In genomic region chr2:143062432-143062811, GRCm38 (mm10) we compare ENCODE assay signal across 8 mouse cellular contexts. TPM values are rescaled to one million over a fixed set of nuclear protein-coding genes. Genes with fewer than 3 reads are reported as not detected.
DNase-seq lines count a peak whose midpoint lies in the region; ATAC-seq and TF ChIP-seq lines count a peak whose summit lies in the region.

No protein-coding gene starts in this region.

- peaks cover 18% of the 10 kb centered on the region for H3K36me3 ChIP-seq in thymus, adult 2 months (ENCODE audit: control insufficient read depth, insufficient read depth, low read length)
- peaks cover 13% of the 10 kb centered on the region; the same call in 1 of the 2 replicates for H3K36me3 ChIP-seq in liver, embryonic 11.5 days (ENCODE audit: control insufficient read depth, insufficient read depth, low read length)

- TF ChIP-seq POLR2A in thymus, adult 2 months (IDR thresholded peaks at IDR 0.05; ENCODE audit: control insufficient read depth, extremely low read depth, insufficient read depth, low read length, poor library complexity) = no peak

- H3K4me1 ChIP-seq in thymus, adult 2 months (replicated peaks; ENCODE audit: control insufficient read depth, insufficient read depth, low read length) = no peaks in the 10 kb centered on the region
- 0 out of 2 replicates have a peak, but pooled peaks cover 3% of the 10 kb centered on the region for H3K4me1 ChIP-seq in liver, embryonic 11.5 days (replicated peaks; ENCODE audit: control insufficient read depth, insufficient read depth, low read length)

- peak overlapping the region; percentile 69 for H3K4me2 ChIP-seq in liver, embryonic 11.5 days

- peak overlapping the region; percentile 86 for H3K9ac ChIP-seq in liver, embryonic 11.5 days (ENCODE audit: low read depth, low read length)

- H3K4me3 ChIP-seq in thymus, adult 2 months (ENCODE audit: control insufficient read depth, insufficient read depth, low read length) = peak overlapping the region; percentile 95
- H3K4me3 ChIP-seq in liver, embryonic 11.5 days (ENCODE audit: low read depth, low read length) = peak overlapping the region; percentile 91

- WGBS in thymus, adult 2 months = 74% methylated on average over 6 of the region's 6 CpGs
- WGBS in liver, embryonic 11.5 days = 51% methylated on average over 6 of the region's 6 CpGs

- peak; percentile 12; the same call in 1 of the 2 replicates for ATAC-seq in liver, embryonic 11.5 days (replicated peaks; ENCODE audit: low FRiP score)

- peak; percentile 4 for DNase-seq in embryo, embryonic 10 days (ENCODE audit: low spot score)
- DNase-seq in embryo, embryonic 9.5 days (ENCODE audit: extremely low spot score) = no peak
- no peak for DNase-seq in thymus, adult 2 months
- no peak for DNase-seq in thymus, postnatal 10 days (ENCODE audit: low spot score in 2 of 2)
- DNase-seq in liver, embryonic 11.5 days (ENCODE audit: low spot score) = no peak
- no peak for DNase-seq in adrenal gland, adult 18-20 months (ENCODE audit: low spot score in 2 of 2)
- DNase-seq in left cerebral cortex, postnatal 4 days = no peak
- no peak for DNase-seq in left cerebral cortex, adult 9 months (ENCODE audit: low spot score in 2 of 2)

- H3K9me3 ChIP-seq in liver, embryonic 11.5 days (ENCODE audit: control insufficient read depth, low read length) = no peaks in the 10 kb centered on the region

- H3K27ac ChIP-seq in thymus, adult 2 months (ENCODE audit: control insufficient read depth, insufficient read depth, low read length) = no peak overlapping the region
- H3K27ac ChIP-seq in liver, embryonic 11.5 days (ENCODE audit: low read depth, low read length) = no peak overlapping the region

- no peak for TF ChIP-seq CTCF in thymus, adult 2 months (IDR thresholded peaks at IDR 0.05; ENCODE audit: borderline replicate concordance, control insufficient read depth, extremely low read depth, insufficient read depth, low read length, poor library complexity)

- no peaks in the 10 kb centered on the region for H3K27me3 ChIP-seq in thymus, adult 2 months (ENCODE audit: control insufficient read depth, insufficient read depth, low read length)
- H3K27me3 ChIP-seq in liver, embryonic 11.5 days (replicated peaks; ENCODE audit: control insufficient read depth, insufficient read depth, low read length) = no peaks in the 10 kb centered on the region

- intact Hi-C loops in left cerebral cortex, postnatal 4 days (cut with DNase I) = no loop called here

RNA-seq across cellular contexts. Expression of gene Snrpb2, which starts 0.4 kb away (rescaled TPM):
- polyA plus RNA-seq in thymus, adult 2 months (2012; rRNA removed) = 7.0 and 7.5 TPM in 2 replicates
- 93.0 and 108 TPM in 2 replicates for polyA plus RNA-seq in liver, embryonic 11.5 days (2014; fragmentation: Nextera tagmentation; extraction: Ambion mirVana)
- total RNA-seq in adrenal gland, adult 18-20 months (2021) = 10 to 100 TPM; 38.1 to 38.2 TPM
- 10 to 100 TPM; 53.2 to 65.9 TPM for total RNA-seq in left cerebral cortex, postnatal 4 days (2021)

RNA-seq across cellular contexts. Expression of gene Otor, which starts 15.9 kb away (rescaled TPM):
- polyA plus RNA-seq in thymus, adult 2 months (2012; rRNA removed) = not detected in 2 replicates
- 0.71 and 1.4 TPM in 2 replicates for polyA plus RNA-seq in liver, embryonic 11.5 days (2014; fragmentation: Nextera tagmentation; extraction: Ambion mirVana)
- not detected for total RNA-seq in adrenal gland, adult 18-20 months (2021)
- 1 to 10 TPM in 1 of 2 experiments, not detected in 1; 1.7 TPM for total RNA-seq in left cerebral cortex, postnatal 4 days (2021)
